ENCODE assay signal across 10 mouse cellular contexts in the genomic region with DNA sequence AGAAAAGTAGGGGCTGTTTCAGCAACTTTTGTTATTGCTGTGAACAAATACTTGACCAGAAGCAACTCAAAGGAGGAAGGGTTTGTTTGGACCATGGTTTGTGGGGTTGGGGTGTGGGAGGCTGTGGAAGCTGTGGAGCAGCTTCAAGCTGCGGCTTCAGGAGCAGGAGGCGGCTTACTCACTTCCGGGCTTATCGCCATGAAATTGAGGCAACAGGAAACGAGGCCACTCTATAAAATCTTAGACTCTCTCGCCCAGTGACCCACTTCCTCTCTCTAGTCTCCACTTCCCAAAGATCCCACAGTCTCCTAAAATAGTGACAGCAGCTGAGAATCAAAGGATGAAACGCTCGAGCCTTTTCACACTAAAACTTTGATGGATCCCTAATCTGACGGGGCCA. TPM values are rescaled to one million over a fixed set of nuclear protein-coding genes. Genes with fewer than 3 reads are reported as not detected.
A peak's percentile ranks its signal among the peaks of the same experiment; 100 is the strongest.
DNase-seq lines count a peak whose midpoint lies in the region; ATAC-seq and TF ChIP-seq lines count a peak whose summit lies in the region.
"Had no signal": no experiment of that assay in that cellular context is flagged by ENCODE, and none has a peak within 500 bp of the region (broad histone marks: within the 10 kb centered on the region; RNA-seq: fewer than 3 reads in every experiment).

No protein-coding gene starts in this region.

- peak overlapping the region; percentile 10; the same call in 1 of the 2 replicates for H3K4me2 ChIP-seq in heart, postnatal 0 days (ENCODE audit: low read depth, low read length)
- H3K4me2 ChIP-seq in midbrain, postnatal 0 days (ENCODE audit: low read depth, low read length, poor library complexity, severe bottlenecking) = no peak overlapping the region
- H3K4me2 ChIP-seq in forebrain, embryonic 13.5 days = no peak overlapping the region

- ATAC-seq in heart, postnatal 0 days (ENCODE audit: insufficient read depth, low read depth) = no peak
- ATAC-seq in midbrain, postnatal 0 days (ENCODE audit: low FRiP score) = no peak
- ATAC-seq in forebrain, embryonic 13.5 days = no peak

- no peaks in the 10 kb centered on the region for H3K9me3 ChIP-seq in heart, postnatal 0 days (replicated peaks; ENCODE audit: control insufficient read depth, low read length)
- no peaks in the 10 kb centered on the region for H3K9me3 ChIP-seq in midbrain, postnatal 0 days (ENCODE audit: low read length)
- no peaks in the 10 kb centered on the region for H3K9me3 ChIP-seq in forebrain, embryonic 13.5 days (replicated peaks)

- H3K36me3 ChIP-seq in heart, postnatal 0 days (replicated peaks; ENCODE audit: control insufficient read depth, insufficient read depth, low read length) = no peaks in the 10 kb centered on the region
- no peaks in the 10 kb centered on the region for H3K36me3 ChIP-seq in midbrain, postnatal 0 days (ENCODE audit: insufficient read depth, low read length)
- H3K36me3 ChIP-seq in forebrain, embryonic 13.5 days (ENCODE audit: poor library complexity, severe bottlenecking) = no peaks in the 10 kb centered on the region

- WGBS in heart, postnatal 0 days = 53% methylated on average over 9 of the region's 9 CpGs
- 55% methylated on average over 9 of the region's 9 CpGs for WGBS in midbrain, postnatal 0 days
- WGBS in forebrain, embryonic 13.5 days = 82% methylated on average over 9 of the region's 9 CpGs

- no peak overlapping the region for H3K9ac ChIP-seq in heart, postnatal 0 days (replicated peaks; ENCODE audit: low read depth, low read length)
- H3K9ac ChIP-seq in midbrain, postnatal 0 days (replicated peaks; ENCODE audit: low read length, poor library complexity, severe bottlenecking) = no peak overlapping the region
- no peak overlapping the region for H3K9ac ChIP-seq in forebrain, embryonic 13.5 days

- 0 out of 2 replicates have a peak overlapping the region, but pooled peaks have one; percentile 9 for H3K4me3 ChIP-seq in heart, postnatal 0 days (ENCODE audit: low read depth, low read length)
- no peak overlapping the region for H3K4me3 ChIP-seq in midbrain, postnatal 0 days (ENCODE audit: low read depth, low read length)
- no peak overlapping the region for H3K4me3 ChIP-seq in forebrain, embryonic 13.5 days

- H3K27me3 ChIP-seq in heart, postnatal 0 days (ENCODE audit: control insufficient read depth, insufficient read depth, low read length) = no peaks in the 10 kb centered on the region
- H3K27me3 ChIP-seq in midbrain, postnatal 0 days (ENCODE audit: insufficient read depth, low read length) = no peaks in the 10 kb centered on the region
- H3K27me3 ChIP-seq in forebrain, embryonic 13.5 days = no peaks in the 10 kb centered on the region

- H3K27ac ChIP-seq in heart, postnatal 0 days (ENCODE audit: low read depth) = peak overlapping the region; percentile 53; the same call in 1 of the 2 replicates
- H3K27ac ChIP-seq in midbrain, postnatal 0 days (ENCODE audit: low read depth, low read length) = no peak overlapping the region
- no peak overlapping the region for H3K27ac ChIP-seq in forebrain, embryonic 13.5 days

- no peak for TF ChIP-seq CTCF in heart, postnatal 0 days (IDR thresholded peaks at IDR 0.05; ENCODE audit: low read depth)
- TF ChIP-seq CTCF in midbrain, postnatal 0 days (IDR thresholded peaks at IDR 0.05) = no peak

- no peaks in the 10 kb centered on the region for H3K4me1 ChIP-seq in heart, postnatal 0 days (ENCODE audit: control insufficient read depth, insufficient read depth)
- no peaks in the 10 kb centered on the region for H3K4me1 ChIP-seq in midbrain, postnatal 0 days (ENCODE audit: insufficient read depth, low read length)
- H3K4me1 ChIP-seq in forebrain, embryonic 13.5 days = no peaks in the 10 kb centered on the region

- no peak for TF ChIP-seq EP300 in heart, postnatal 0 days (IDR thresholded peaks at IDR 0.05; ENCODE audit: low read depth)

- DNase-seq in left cerebral cortex, adult 18-20 months (ENCODE audit: low spot score in 2 of 2) = peak; percentile 25 to 26
- no peak for DNase-seq in left cerebral cortex, adult 11 months (ENCODE audit: low spot score)
- peak; percentile 2 for DNase-seq in adrenal gland, adult 8-10 months
- no peak for DNase-seq in heart, postnatal 0 days (ENCODE audit: low spot score)
- DNase-seq in lung, postnatal 14 days = peak; percentile 32
- DNase-seq in thymus, postnatal 36 days = peak; percentile 53 to 58
- DNase-seq in midbrain, postnatal 0 days (ENCODE audit: low spot score) = no peak

RNA-seq across cellular contexts. Expression of gene Gm2310, which starts 7.9 kb away (rescaled TPM):
- not detected for total RNA-seq in left cerebral cortex, adult 18-20 months (2021)
- not detected for total RNA-seq in adrenal gland, adult 8-10 months (2022)
- total RNA-seq in heart, postnatal 0 days (2014; rRNA removed; ENCODE audit: low replicate concordance) = not detected in 2 replicates
- polyA plus RNA-seq in heart, postnatal 0 days (2015; fragmentation: Nextera tagmentation; extraction: Ambion mirVana) = not detected in 2 replicates
- not detected in 2 replicates for total RNA-seq in midbrain, postnatal 0 days (2014; rRNA removed)
- polyA plus RNA-seq in midbrain, postnatal 0 days (2015; fragmentation: Nextera tagmentation; extraction: Ambion mirVana) = not detected in 2 replicates
- not detected in 2 replicates for polyA plus RNA-seq in forebrain, embryonic 13.5 days (2015; fragmentation: Nextera tagmentation; extraction: Ambion mirVana)
- polyA plus RNA-seq: cerebellum, adult 2 months; limb, embryonic 11.5 days had no signal

Comparison
In these comparisons a context has a peak if more than half of its experiments do, and no peak if none do; other contexts are left out.
1. DNase-seq: peak in left cerebral cortex, adult 18-20 months (2 of 2), adrenal gland, adult 8-10 months (single experiment), lung, postnatal 14 days (single experiment) and thymus, postnatal 36 days (2 of 2); none in left cerebral cortex, adult 11 months (single experiment), heart, postnatal 0 days (single experiment) and midbrain, postnatal 0 days (single experiment).